Mouse (Mus musculus) mouse embryonic stem cell (cell line): Measurements from ENCODE around the gene Rasgef1c.

ENCODE experiments used
- in situ Hi-C, 2 experiments: fragments of 300-500 bp; cut with MboI; formaldehyde crosslinking; loops; 1 replicate in 1 of 2; 3 replicates in 1 of 2; pipeline ENCODE4 v1.14.3; 2019 to 2020; ENCODE audit warnings: low sequenced_read_pairs in 2 of 2, low pct_unique_long_range_greater_than_20kb in 1 of 2, mixed read lengths in 1 of 2; ENCODE audit not compliant: unreplicated experiment in 1 of 2

The Rasgef1c gene

DNA sequence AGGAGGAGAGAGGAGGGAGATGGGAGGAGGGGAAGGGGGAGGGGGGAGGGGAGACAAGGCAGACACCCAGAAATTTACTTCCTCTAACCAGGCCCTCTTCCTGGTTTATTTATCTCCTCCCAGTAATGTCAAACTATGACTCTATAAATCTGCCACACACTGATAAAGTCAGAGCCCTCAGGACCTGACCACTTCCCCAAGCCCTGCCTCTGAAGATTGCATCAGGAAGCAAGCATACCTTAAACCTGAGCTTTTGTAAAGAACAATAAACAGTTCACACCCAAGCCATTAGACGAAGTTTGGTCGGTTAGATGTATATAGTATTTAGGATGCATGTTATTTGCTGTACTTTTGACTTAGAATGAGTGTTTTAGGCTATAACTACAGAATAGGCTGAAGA lies 92.9 kb downstream of the Rasgef1c start:
- in situ Hi-C loops, result loop anchor here in 1 of 2 experiments (25.0 kb wide), 1 partner anchor 368 kb away; the partner anchor contains the start of gene Cby3

DNA sequence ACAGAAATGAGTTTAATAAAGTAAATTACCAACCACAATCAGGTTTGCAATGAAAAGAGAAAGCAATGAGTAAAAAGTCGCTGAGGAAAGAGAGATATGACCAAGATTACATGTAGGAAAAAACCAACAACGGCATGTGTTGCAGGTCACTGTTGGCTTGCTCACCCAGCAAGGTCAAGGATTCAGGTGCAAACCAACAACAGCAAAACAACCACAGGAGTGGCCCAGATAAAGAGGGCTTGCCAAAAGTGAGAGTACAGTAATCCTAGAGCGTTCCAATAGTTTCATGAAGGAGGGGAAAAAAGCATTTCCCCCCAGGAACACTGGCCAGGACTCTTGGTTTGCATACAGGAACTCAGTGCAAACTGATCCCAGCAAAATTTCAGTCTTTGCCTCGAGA lies 94.8 kb downstream of the Rasgef1c start:
- in situ Hi-C loops, result loop anchor here in 1 of 2 experiments (25.0 kb wide), 1 partner anchor 366 kb away; the partner anchor contains the start of gene Cby3

DNA sequence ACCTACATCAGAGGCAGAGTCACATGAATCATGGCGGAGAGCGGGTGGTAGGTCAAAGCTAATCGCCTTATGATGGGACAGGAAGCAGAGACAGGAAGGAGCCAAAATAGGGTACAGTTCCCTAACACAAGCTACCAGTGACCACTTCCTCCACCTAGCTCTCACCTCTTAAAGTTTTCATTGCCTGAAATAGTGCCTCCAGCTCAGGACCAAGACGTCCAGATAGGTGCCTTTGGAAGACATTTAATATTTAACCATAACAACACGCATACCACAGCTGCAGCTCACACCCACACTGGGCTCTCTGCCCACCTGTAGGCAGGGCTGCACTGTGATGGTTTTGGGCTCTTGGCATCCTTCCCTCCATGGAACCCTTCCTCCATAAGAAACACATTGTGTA lies 95.7 kb downstream of the Rasgef1c start:
- in situ Hi-C loops, result loop anchor here in 1 of 2 experiments (25.0 kb wide), 1 partner anchor 365 kb away; the partner anchor contains the start of gene Cby3

DNA sequence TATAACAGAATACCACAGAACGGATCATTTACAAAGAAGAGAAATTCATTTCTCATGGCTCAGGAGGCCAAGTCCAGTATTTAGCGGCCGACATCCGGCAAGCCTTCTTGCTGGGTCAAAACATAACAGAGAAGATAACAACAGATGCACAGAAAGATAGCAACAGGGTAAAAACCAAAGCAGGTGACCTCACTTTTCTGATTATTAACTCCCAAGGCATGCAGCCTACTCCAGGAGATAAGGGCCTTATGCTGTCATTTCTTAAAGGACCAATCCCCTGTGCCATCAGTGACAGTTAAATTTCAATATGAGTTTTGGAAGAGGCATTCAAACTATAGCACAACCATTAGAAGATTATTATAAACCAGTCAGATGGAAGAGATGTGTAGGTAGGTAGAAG lies 101.2 kb downstream of the Rasgef1c start:
- in situ Hi-C loops, result no loop called here

DNA sequence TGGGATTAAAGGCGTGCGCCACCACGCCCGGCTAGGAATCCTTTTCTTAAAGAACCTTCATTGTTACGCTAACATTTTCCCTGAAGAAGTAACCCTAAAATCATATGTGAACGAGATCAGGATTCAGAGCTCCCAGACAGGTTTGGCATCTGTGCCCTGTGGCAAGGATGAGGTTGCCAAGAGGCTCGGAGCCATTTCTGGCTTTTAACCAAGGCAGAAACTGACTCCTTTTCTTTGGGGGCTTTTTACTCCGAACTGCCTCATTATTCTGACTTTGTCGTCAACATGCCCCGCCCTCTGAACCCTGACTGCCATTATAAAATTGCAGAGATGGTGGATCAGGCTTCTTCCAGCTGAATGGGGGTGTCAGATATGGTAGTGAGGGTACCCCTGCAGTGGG lies 106.1 kb downstream of the Rasgef1c start:
- in situ Hi-C loops, result no loop called here

DNA sequence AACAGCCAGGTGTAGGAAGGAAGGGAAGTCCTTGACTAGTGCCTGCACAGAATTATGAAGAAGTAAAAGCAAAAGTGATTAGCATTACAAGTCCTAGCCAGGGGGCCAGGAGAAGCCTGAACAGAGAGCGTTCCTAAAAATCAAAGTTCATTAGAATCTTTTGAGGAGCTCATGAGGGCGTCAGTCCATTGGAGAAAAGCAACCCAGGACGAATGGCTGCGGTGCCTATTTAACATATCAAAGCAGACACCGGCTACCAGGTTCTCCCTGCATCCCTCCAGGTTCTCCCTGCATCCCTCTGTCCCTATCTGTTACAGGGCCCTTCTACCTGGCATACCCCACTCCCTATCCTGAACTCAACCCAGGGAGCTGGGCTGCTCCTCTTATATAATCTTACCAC lies 106.6 kb downstream of the Rasgef1c start:
- in situ Hi-C loops, result no loop called here

DNA sequence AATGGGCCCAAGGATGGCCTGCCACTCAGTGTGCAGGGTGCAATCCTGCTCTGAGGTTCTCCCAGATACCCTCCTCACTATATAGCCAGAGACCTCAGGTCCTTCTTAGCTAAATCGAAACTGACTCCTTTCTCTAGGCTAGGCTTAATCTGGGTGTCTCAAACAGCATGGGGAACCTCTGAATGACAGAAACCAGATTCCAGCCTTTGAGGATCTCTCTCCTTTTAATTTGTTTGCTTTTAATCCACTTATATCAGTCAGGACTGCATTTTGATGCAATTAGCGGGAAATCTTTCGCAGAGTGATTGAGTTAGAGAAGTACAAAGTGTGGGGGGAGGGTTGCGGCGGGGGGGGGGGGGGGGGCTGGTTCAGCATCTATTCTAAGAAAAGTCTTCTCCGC lies 111.4 kb downstream of the Rasgef1c start:
- in situ Hi-C loops, result no loop called here

DNA sequence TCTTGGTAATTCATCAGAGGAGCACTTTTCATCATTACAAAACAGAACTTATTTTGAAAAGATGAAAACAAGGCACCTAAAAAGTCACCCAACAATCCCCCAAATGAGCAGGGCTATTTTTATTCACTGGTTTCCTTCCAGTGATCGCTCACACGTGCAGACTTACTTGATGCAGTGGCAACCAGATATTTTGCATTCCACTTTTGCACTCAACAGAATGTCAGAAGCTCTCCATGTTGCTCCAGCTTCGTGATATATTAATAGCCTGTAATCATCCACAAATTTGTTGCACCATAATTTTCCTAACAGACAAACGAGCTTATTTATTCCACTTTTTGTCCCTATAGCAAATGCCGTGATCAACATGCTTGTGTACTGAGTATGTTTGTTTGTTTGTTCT lies 114.9 kb downstream of the Rasgef1c start:
- in situ Hi-C loops, result no loop called here

DNA sequence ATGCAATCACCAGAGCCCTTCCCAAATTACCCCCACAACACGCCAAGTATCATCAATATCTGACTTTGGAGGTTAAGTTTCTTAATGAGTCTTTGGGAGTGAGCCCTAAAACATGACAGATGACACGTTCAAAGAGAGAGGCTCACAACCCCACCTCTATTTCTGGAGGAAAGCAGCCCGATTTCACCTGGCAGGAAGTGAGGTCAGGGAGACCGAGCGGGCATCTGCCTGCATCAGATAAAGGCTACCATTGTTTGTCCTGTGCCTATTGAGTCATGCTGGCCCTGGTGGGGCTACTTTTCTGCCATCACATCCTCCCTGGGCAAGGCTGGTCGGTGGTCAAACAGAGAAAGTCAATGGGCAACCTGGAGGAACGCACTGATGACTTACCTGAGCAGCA lies 115.9 kb downstream of the Rasgef1c start:
- in situ Hi-C loops, result no loop called here

DNA sequence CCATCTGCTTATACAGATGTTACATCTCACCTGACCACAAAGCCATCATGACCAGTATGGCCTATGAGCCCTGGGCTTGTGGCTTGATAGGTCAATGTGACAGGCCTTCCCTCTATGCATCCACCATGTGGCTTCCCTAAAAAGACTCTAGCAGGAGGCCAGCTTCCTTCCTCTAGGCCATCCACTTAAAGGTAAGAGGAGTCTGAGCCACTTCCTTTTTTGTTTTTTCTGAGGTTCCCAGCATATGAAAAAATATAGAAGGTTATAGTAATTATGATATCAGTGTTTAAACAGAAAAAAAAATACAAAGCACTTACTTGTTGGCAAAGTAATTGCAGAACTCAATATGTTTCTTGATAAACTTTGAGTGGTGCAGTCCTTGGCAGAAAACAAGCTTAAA lies 117.2 kb downstream of the Rasgef1c start:
- in situ Hi-C loops, result no loop called here

DNA sequence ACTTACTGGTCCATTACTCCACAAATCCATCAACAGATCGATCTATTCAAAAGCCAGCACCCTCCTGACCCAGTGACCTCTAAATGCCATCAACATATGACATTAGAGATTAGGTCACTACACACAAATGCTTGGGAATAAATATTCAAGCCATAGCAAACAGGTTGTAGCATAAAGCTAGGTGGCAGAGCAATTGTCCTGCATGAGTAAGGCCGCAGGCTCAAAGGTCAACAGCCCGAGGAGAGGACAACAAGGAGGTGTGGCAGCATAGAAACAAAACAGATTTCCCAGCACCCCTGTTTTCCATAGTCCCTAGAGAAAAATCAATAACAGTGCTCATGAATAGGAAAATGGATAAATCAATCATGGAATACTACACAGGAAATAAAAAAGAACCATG lies 120.5 kb downstream of the Rasgef1c start:
- in situ Hi-C loops, result no loop called here

DNA sequence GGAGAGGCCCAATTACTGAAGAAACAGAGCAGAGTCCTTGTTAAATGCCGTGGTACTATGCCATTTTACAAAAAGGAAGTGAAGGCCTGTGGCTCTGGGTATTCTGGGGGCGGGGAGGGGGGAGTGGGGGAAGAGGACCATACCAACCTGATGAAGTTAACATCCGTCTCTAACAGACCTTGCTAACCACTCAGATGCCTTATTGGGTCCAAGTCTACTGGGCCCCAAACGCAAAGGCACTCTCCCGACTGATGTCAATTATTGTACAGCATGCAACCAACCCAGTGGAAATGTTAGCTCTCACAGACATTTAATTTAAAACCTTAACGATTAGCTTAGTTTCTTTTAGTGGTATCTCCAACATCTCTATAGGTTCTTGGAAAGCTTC lies 122.8 kb downstream of the Rasgef1c start:
- in situ Hi-C loops, result no loop called here

DNA sequence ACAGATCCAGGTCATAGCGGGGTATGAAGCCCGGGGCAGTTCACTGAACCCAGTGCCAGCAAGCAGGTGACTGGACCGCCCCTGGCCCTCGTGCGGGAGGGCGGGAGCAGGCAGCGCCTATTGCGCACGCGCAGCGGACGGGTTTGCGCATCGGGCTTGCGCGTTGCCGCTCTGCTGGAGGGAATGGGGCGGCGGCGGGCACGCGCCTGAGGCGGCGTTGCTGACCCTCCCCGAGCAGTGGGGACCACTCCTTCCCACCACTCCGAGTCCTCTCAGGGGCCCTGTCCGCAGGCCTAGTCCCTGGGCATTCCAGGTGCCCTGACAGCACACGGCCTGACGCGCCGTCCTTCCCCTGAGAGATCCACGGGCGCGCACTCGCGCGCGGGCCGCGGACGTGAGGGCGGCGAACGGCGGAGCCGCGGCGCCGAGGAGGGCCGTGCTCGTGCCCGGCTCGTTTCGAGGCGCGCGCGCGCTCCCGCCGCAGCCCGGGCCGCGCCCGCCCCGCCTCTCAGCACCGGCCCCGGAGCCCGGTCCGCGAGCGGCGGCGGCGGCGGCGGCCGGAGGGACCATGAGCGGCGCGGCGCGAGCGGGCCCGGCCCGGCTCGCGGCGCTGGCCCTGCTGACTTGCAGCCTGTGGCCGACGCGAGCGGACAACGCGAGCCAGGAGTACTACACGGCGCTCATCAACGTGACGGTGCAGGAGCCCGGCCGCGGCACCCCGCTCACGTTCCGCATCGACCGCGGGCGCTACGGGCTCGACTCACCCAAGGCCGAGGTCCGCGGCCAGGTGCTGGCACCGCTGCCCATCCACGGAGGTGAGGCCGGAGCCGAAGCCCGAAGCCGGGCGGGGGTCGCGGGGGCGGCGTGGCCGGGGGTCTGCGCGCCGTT lies 123.4 kb downstream of the Rasgef1c start, which contains the start of gene Rnf130:
TSS of gene Rnf130 (plus strand) at position 514 of the 888 bp plus-strand sequence.
- in situ Hi-C loops, result no loop called here

DNA sequence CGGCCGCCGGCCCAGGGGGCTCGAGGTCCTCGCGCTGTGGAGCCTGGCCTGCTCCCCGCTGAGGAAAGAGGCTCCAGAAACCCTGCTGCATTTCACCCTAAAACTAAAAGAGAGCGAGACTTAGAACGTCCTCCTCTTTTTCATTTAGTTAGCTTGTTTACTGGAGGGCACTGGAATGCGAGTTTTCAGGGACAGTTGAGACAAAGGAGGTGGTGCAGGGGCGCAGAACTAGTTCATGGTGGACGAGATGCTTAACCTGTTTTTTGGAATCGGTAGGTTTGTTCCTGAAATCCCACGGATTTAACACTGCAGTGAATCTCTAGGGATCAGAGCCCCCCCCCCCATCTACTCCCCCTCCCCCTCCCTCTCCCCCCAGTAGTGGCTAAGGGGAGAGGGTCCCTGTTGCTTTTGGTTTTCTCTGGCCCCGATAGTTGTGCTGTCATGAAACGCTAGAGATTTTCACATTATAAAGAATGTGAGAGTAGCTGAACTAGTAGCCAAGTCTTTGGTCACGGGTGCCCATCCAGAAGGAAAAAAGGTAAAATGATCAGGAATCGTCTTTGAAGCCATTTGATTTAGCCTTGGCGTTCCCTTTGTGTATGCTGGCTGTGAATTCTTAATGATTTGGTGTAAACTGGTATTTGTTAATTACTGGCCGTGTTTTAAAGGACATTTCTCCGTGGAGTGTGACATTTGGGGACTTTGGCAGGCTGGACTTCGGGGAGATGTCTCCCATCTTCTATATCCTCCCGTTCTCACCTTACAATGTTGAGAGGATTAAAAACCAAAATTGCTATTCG lies 124.3 kb downstream of the Rasgef1c start:
- in situ Hi-C loops, result no loop called here

DNA sequence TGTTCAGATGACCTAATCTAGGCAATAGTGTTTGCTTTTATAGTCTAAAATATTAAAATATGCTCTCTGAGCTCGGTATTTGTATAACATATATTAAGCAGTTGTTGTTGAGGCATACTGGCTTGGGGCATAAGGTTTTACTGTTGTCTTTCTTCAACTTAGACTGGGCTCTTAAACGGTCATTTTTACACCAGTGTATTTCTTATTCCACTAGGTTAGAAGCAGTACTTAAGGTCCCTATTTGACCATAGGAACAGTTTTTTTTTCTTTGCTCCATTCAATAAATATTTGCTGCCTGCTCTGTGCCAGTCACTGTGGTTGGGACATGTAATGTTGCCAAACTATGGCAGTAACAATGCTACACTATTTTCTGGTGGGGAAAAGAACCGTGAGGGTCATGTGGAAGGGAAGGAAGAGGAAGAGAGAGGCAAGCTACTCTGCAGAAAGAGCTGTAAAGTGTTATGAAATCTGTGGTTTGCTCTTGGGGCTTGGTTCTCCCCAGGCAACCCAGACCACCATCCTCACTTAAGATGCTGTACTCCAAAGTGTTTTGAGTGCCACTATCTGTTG lies 125.0 kb downstream of the Rasgef1c start:
- in situ Hi-C loops, result no loop called here

DNA sequence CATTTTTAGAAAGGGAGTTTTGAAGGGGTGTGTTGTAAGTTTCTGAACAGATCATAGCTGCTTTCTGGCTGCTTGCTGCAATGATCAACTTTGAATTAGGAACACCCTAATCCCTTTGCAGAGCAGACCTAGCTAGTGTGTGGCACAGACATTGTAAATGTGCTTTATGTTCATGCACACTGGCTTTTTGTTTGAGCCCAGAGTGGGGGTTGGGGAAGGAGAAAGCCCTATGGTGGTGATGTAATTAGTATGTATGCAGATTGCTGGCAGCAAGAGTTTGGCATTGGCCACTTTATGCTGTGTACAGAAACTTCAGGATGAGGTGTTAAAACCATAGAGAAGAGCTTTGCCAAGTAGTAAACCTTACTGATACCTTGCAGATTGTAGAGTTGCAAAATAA lies 126.8 kb downstream of the Rasgef1c start:
- in situ Hi-C loops, result no loop called here
